11 mouse cellular contexts compared by ENCODE assay signal in genomic region chr19:26754016-26754794, GRCm38 (mm10).
A peak's percentile ranks its signal among the peaks of the same experiment; 100 is the strongest.
DNase-seq lines count a peak whose midpoint lies in the region; ATAC-seq and TF ChIP-seq lines count a peak whose summit lies in the region.
"Had no signal": no experiment of that assay in that cellular context is flagged by ENCODE, and none has a peak within 500 bp of the region (broad histone marks: within the 10 kb centered on the region; RNA-seq: fewer than 3 reads in every experiment).

No protein-coding gene starts in this region.

- 0 out of 2 replicates have a peak, but pooled peaks cover 4% of the 10 kb centered on the region for H3K36me3 ChIP-seq in midbrain, embryonic 16.5 days (ENCODE audit: control insufficient read depth, insufficient read depth, low read length)
- H3K36me3 ChIP-seq in midbrain, embryonic 10.5 days = 0 out of 2 replicates have a peak, but pooled peaks cover 6% of the 10 kb centered on the region
- H3K36me3 ChIP-seq in kidney, embryonic 16.5 days (ENCODE audit: insufficient read depth, low read length) = peaks cover 3% of the 10 kb centered on the region; the same call in 1 of the 2 replicates
- H3K36me3 ChIP-seq in midbrain, postnatal 0 days (ENCODE audit: insufficient read depth, low read length) = no peaks in the 10 kb centered on the region

- no peaks in the 10 kb centered on the region for H3K27me3 ChIP-seq in midbrain, embryonic 16.5 days (ENCODE audit: control insufficient read depth, insufficient read depth, low read depth, low read length)
- no peaks in the 10 kb centered on the region for H3K27me3 ChIP-seq in midbrain, embryonic 10.5 days (ENCODE audit: low read depth, poor library complexity, severe bottlenecking)
- H3K27me3 ChIP-seq in kidney, embryonic 16.5 days (ENCODE audit: insufficient read depth, low read length) = no peaks in the 10 kb centered on the region
- no peaks in the 10 kb centered on the region for H3K27me3 ChIP-seq in midbrain, postnatal 0 days (ENCODE audit: insufficient read depth, low read length)
- H3K27me3 ChIP-seq: Patski had no signal

- peak overlapping the region; percentile 19 for H3K4me2 ChIP-seq in midbrain, embryonic 16.5 days (ENCODE audit: low read length)
- H3K4me2 ChIP-seq in kidney, embryonic 16.5 days (replicated peaks; ENCODE audit: low read depth, low read length) = 0 out of 2 replicates have a peak overlapping the region, but pooled peaks have one; percentile 1
- peak overlapping the region; percentile 21; the same call in 1 of the 2 replicates for H3K4me2 ChIP-seq in midbrain, postnatal 0 days (ENCODE audit: low read depth, low read length, poor library complexity, severe bottlenecking)

- no peak for TF ChIP-seq CTCF in midbrain, postnatal 0 days (IDR thresholded peaks at IDR 0.05)

- DNase-seq in heart, adult 11 months = peak; percentile 78
- no peak for DNase-seq in heart, postnatal 14 days
- no peak for DNase-seq in midbrain, embryonic 10.5 days (ENCODE audit: low spot score)
- DNase-seq in midbrain, postnatal 0 days (ENCODE audit: low spot score) = no peak
- DNase-seq in spleen, postnatal 36 days (ENCODE audit: low spot score in 2 of 2) = no peak
- no peak for DNase-seq in left cerebral cortex, postnatal 4 days
- DNase-seq: gastrocnemius, postnatal 14 days; heart, postnatal 36 days had no signal

- H3K27ac ChIP-seq in midbrain, embryonic 16.5 days (ENCODE audit: low read length) = no peak overlapping the region
- H3K27ac ChIP-seq in midbrain, embryonic 10.5 days (replicated peaks) = no peak overlapping the region
- peak overlapping the region; percentile 83 for H3K27ac ChIP-seq in kidney, embryonic 16.5 days (ENCODE audit: low read length)
- 0 out of 2 replicates have a peak overlapping the region, but pooled peaks have one; percentile 2 for H3K27ac ChIP-seq in midbrain, postnatal 0 days (ENCODE audit: low read depth, low read length)

- H3K9ac ChIP-seq in midbrain, embryonic 16.5 days (ENCODE audit: low read depth, low read length) = no peak overlapping the region; the same call in 1 of the 2 replicates
- no peak overlapping the region for H3K9ac ChIP-seq in kidney, embryonic 16.5 days (replicated peaks; ENCODE audit: low read length)
- H3K9ac ChIP-seq in midbrain, postnatal 0 days (replicated peaks; ENCODE audit: low read length, poor library complexity, severe bottlenecking) = no peak overlapping the region

- intact Hi-C loops in heart, postnatal 14 days (cut with DNase I) = no loop called here
- intact Hi-C loops in left cerebral cortex, postnatal 4 days (cut with DNase I) = no loop called here

- H3K4me1 ChIP-seq in midbrain, embryonic 16.5 days (ENCODE audit: control insufficient read depth, insufficient read depth, low read length) = peaks cover 38% of the 10 kb centered on the region
- H3K4me1 ChIP-seq in midbrain, embryonic 10.5 days = peaks cover 18% of the 10 kb centered on the region
- peaks cover 41% of the 10 kb centered on the region for H3K4me1 ChIP-seq in kidney, embryonic 16.5 days (ENCODE audit: insufficient read depth, low read length)
- H3K4me1 ChIP-seq in midbrain, postnatal 0 days (ENCODE audit: insufficient read depth, low read length) = 0 out of 2 replicates have a peak, but pooled peaks cover 8% of the 10 kb centered on the region

- H3K9me3 ChIP-seq in midbrain, embryonic 16.5 days (replicated peaks; ENCODE audit: control insufficient read depth, low read length, poor library complexity, severe bottlenecking) = no peaks in the 10 kb centered on the region
- H3K9me3 ChIP-seq in midbrain, embryonic 10.5 days (replicated peaks) = no peaks in the 10 kb centered on the region
- no peaks in the 10 kb centered on the region for H3K9me3 ChIP-seq in kidney, embryonic 16.5 days (ENCODE audit: low read length)
- H3K9me3 ChIP-seq in midbrain, postnatal 0 days (ENCODE audit: low read length) = no peaks in the 10 kb centered on the region

- peak overlapping the region; percentile 4; the same call in 1 of the 2 replicates for H3K4me3 ChIP-seq in midbrain, embryonic 16.5 days (ENCODE audit: low read depth, low read length)
- H3K4me3 ChIP-seq in midbrain, embryonic 10.5 days = no peak overlapping the region
- H3K4me3 ChIP-seq in kidney, embryonic 16.5 days (ENCODE audit: low read length) = no peak overlapping the region
- H3K4me3 ChIP-seq in midbrain, postnatal 0 days (ENCODE audit: low read depth, low read length) = no peak overlapping the region

- ATAC-seq in midbrain, embryonic 16.5 days = no peak
- peak; percentile 76 for ATAC-seq in kidney, embryonic 16.5 days (ENCODE audit: low FRiP score, low TSS enrichment)
- 0 out of 2 replicates have a peak, but pooled peaks have one; percentile 24 for ATAC-seq in midbrain, postnatal 0 days (ENCODE audit: low FRiP score)

- WGBS in midbrain, embryonic 16.5 days = 79% methylated on average over 10 of the region's 10 CpGs
- WGBS in midbrain, embryonic 10.5 days = 80% methylated on average over 10 of the region's 10 CpGs
- 42% methylated on average over 10 of the region's 10 CpGs for WGBS in kidney, embryonic 16.5 days
- WGBS in midbrain, postnatal 0 days = 74% methylated on average over 10 of the region's 10 CpGs

Comparison
In these comparisons a context has a peak if more than half of its experiments do, and no peak if none do; other contexts are left out.
1. H3K27ac ChIP-seq: peak in kidney, embryonic 16.5 days (single experiment) and midbrain, postnatal 0 days (single experiment); none in midbrain, embryonic 16.5 days (single experiment) and midbrain, embryonic 10.5 days (single experiment).
2. Peak in every context shown above with its lines, with median percentiles within 50 percentile points of each other: H3K4me2 ChIP-seq.